Mouse (Mus musculus): ENCODE data around the gene Eef1akmt2. TPM values are rescaled to one million over a fixed set of nuclear protein-coding genes. Genes with fewer than 3 reads are reported as not detected.

The Eef1akmt2 gene
- polyA plus RNA-seq, 1 experiment from 2014 or later = 37.8 TPM

DNA sequence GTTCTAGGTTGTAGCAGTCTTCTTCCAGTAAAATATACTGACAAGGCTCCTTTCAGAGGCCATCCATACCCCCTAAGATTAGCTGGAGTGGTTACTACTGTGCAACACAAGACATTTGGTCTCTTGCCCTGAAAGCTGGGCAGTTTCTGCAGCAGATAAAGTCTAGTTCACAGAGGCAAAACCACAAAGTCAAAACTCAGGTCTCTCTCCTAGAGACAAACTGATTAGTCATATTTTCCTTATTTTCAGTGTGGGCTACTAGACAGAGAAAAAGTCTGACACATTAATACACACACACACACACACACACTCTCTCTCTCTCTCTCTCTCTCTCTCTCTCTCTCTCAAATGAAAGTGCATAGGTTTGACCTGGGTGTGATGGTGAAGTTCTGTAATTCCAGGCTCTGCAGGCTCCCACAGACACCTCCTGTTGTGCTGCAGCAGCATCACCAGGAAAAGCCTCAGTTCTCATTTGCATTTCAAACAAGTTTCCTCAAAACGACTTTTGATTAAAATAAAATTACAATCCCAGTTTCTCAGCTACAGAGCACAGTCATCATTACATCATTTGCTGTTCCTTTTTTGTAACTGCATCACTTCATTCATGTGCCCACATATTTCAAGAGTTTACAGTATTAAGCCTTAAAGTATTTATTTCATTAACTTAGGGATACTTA, 28.0 kb downstream of the Eef1akmt2 start:
- ATAC-seq = no peak
- Histone ChIP-seq H3K27ac (ENCODE audit: low read depth, low read length) (no peak overlapping the region), H3K36me3 (ENCODE audit: control insufficient read depth, insufficient read depth) (peaks cover 13% of the 10 kb centered on the region)

GRCm38 (mm10) chr7:132823832-132824231, 28.6 kb downstream of the Eef1akmt2 start:
- Histone ChIP-seq H3K4me1 (replicated peaks; ENCODE audit: control insufficient read depth, insufficient read depth, low read length) (no peaks in the 10 kb centered on the region), H3K9ac (ENCODE audit: low read depth, low read length) (no peak overlapping the region), H3K27me3 (replicated peaks; ENCODE audit: control insufficient read depth, insufficient read depth, low read length) (no peaks in the 10 kb centered on the region), H3K27ac (ENCODE audit: low read depth, low read length) (no peak overlapping the region), H3K4me3 (ENCODE audit: low read depth, low read length) (no peak overlapping the region), H3K36me3 (ENCODE audit: control insufficient read depth, insufficient read depth) (peaks cover 13% of the 10 kb centered on the region), H3K9me3 (ENCODE audit: control insufficient read depth) (no peaks in the 10 kb centered on the region), H3K4me2 (replicated peaks; ENCODE audit: low read depth) (no peak overlapping the region)
- TF ChIP-seq CTCF (IDR thresholded peaks at IDR 0.05; ENCODE audit: low read depth) = no peak
- no peak for ATAC-seq

More for the DNA sequence above, 28.0 kb downstream of the Eef1akmt2 start:
- H3K4me3 ChIP-seq (ENCODE audit: low read depth, low read length) = no peak overlapping the region
- no peaks in the 10 kb centered on the region for H3K9me3 ChIP-seq (ENCODE audit: control insufficient read depth)
- H3K9ac ChIP-seq (ENCODE audit: low read depth, low read length) = no peak overlapping the region
- 19% methylated on average over 1 of the region's 1 CpGs for WGBS
- no peak overlapping the region for H3K4me2 ChIP-seq (replicated peaks; ENCODE audit: low read depth)
- TF ChIP-seq CTCF (IDR thresholded peaks at IDR 0.05; ENCODE audit: low read depth) = no peak
- no peaks in the 10 kb centered on the region for H3K27me3 ChIP-seq (replicated peaks; ENCODE audit: control insufficient read depth, insufficient read depth, low read length)
- H3K4me1 ChIP-seq (replicated peaks; ENCODE audit: control insufficient read depth, insufficient read depth, low read length) = no peaks in the 10 kb centered on the region

- Histone ChIP-seq H3K36me3 (ENCODE audit: control insufficient read depth, insufficient read depth) (peaks cover 4% of the 10 kb centered on the region; the same call in 1 of the 2 replicates), H3K4me2 (replicated peaks; ENCODE audit: low read depth) (no peak overlapping the region), H3K9ac (ENCODE audit: low read depth, low read length) (no peak overlapping the region), H3K27me3 (replicated peaks; ENCODE audit: control insufficient read depth, insufficient read depth, low read length) (no peaks in the 10 kb centered on the region), H3K4me1 (replicated peaks; ENCODE audit: control insufficient read depth, insufficient read depth, low read length) (no peaks in the 10 kb centered on the region), H3K27ac (ENCODE audit: low read depth, low read length) (no peak overlapping the region), H3K4me3 (ENCODE audit: low read depth, low read length) (no peak overlapping the region), H3K9me3 (ENCODE audit: control insufficient read depth) (no peaks in the 10 kb centered on the region)
- ATAC-seq = no peak
- 73% methylated on average over 3 of the region's 3 CpGs for WGBS
- TF ChIP-seq CTCF (IDR thresholded peaks at IDR 0.05; ENCODE audit: low read depth) = no peak
Measured at GRCm38 (mm10) chr7:132820692-132821091, 31.8 kb downstream of the Eef1akmt2 start.

- no peak for ATAC-seq
- TF ChIP-seq CTCF (IDR thresholded peaks at IDR 0.05; ENCODE audit: low read depth) = no peak
- Histone ChIP-seq H3K4me3 (ENCODE audit: low read depth, low read length) (no peak overlapping the region), H3K9me3 (ENCODE audit: control insufficient read depth) (no peaks in the 10 kb centered on the region), H3K36me3 (ENCODE audit: control insufficient read depth, insufficient read depth) (no peaks in the 10 kb centered on the region), H3K4me2 (replicated peaks; ENCODE audit: low read depth) (no peak overlapping the region), H3K27me3 (replicated peaks; ENCODE audit: control insufficient read depth, insufficient read depth, low read length) (no peaks in the 10 kb centered on the region), H3K27ac (ENCODE audit: low read depth, low read length) (no peak overlapping the region), H3K4me1 (replicated peaks; ENCODE audit: control insufficient read depth, insufficient read depth, low read length) (no peaks in the 10 kb centered on the region), H3K9ac (ENCODE audit: low read depth, low read length) (no peak overlapping the region)
- WGBS = 96% methylated on average over 6 of the region's 6 CpGs
Measured at GRCm38 (mm10) chr7:132817056-132817455, 35.4 kb downstream of the Eef1akmt2 start.

GRCm38 (mm10) chr7:132816528-132816927, 35.9 kb downstream of the Eef1akmt2 start:
- Histone ChIP-seq H3K36me3 (ENCODE audit: control insufficient read depth, insufficient read depth) (no peaks in the 10 kb centered on the region), H3K27me3 (replicated peaks; ENCODE audit: control insufficient read depth, insufficient read depth, low read length) (no peaks in the 10 kb centered on the region), H3K27ac (ENCODE audit: low read depth, low read length) (no peak overlapping the region), H3K4me1 (replicated peaks; ENCODE audit: control insufficient read depth, insufficient read depth, low read length) (0 out of 2 replicates have a peak, but pooled peaks cover 3% of the 10 kb centered on the region), H3K9me3 (ENCODE audit: control insufficient read depth) (no peaks in the 10 kb centered on the region), H3K4me2 (replicated peaks; ENCODE audit: low read depth) (no peak overlapping the region), H3K9ac (ENCODE audit: low read depth, low read length) (no peak overlapping the region), H3K4me3 (ENCODE audit: low read depth, low read length) (no peak overlapping the region)
- 80% methylated on average over 2 of the region's 2 CpGs for WGBS
- ATAC-seq = no peak
- TF ChIP-seq CTCF (IDR thresholded peaks at IDR 0.05; ENCODE audit: low read depth) = no peak

DNA sequence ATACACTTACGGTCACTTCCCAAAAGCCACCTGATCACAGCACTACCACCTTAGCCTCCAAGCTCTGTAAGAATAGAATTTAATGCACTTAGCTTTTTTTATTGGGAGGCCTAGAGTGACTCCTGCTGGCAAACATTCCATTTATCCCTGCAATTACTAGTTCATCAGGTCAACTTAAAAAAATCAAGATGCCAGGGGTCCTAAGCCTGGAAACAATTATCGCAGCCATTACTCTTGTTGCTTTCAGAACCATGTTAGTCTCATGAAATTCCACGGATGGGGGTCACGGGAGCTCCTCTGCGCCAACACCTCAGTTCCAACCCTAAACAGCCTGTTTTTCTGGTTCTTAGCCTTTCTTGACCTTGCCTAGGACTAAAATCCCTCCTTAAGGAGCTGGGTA, 37.4 kb downstream of the Eef1akmt2 start:
- no peak overlapping the region for H3K4me2 ChIP-seq (replicated peaks; ENCODE audit: low read depth)
- H3K36me3 ChIP-seq (ENCODE audit: control insufficient read depth, insufficient read depth) = no peaks in the 10 kb centered on the region
- H3K27ac ChIP-seq (ENCODE audit: low read depth, low read length) = no peak overlapping the region
- no peaks in the 10 kb centered on the region for H3K27me3 ChIP-seq (replicated peaks; ENCODE audit: control insufficient read depth, insufficient read depth, low read length)
- H3K4me3 ChIP-seq (ENCODE audit: low read depth, low read length) = no peak overlapping the region
- peak; percentile 49 for TF ChIP-seq CTCF (IDR thresholded peaks at IDR 0.05; ENCODE audit: low read depth)
- no peak overlapping the region for H3K9ac ChIP-seq (ENCODE audit: low read depth, low read length)
- no peaks in the 10 kb centered on the region for H3K9me3 ChIP-seq (ENCODE audit: control insufficient read depth)
- WGBS = 75% methylated on average over 5 of the region's 5 CpGs
- ATAC-seq = no peak
- peaks cover 8% of the 10 kb centered on the region; the same call in 1 of the 2 replicates for H3K4me1 ChIP-seq (replicated peaks; ENCODE audit: control insufficient read depth, insufficient read depth, low read length)

All from intestine, postnatal 0 days (tissue).